8 mouse cellular contexts compared by ENCODE assay signal in genomic region chr10:117570971-117571861, GRCm38 (mm10). TPM values are rescaled to one million over a fixed set of nuclear protein-coding genes. Genes with fewer than 3 reads are reported as not detected.
DNase-seq lines count a peak whose midpoint lies in the region; ATAC-seq and TF ChIP-seq lines count a peak whose summit lies in the region.

No protein-coding gene starts in this region.

- H3K36me3 ChIP-seq in limb, embryonic 12.5 days: no peaks in the 10 kb centered on the region
- no peaks in the 10 kb centered on the region for H3K36me3 ChIP-seq in midbrain, embryonic 16.5 days (ENCODE audit: control insufficient read depth, insufficient read depth, low read length)

- no peak for TF ChIP-seq CTCF in bone marrow, adult 2 months (IDR thresholded peaks at IDR 0.05; ENCODE audit: control insufficient read depth, insufficient read depth, low read length)

- H3K9ac ChIP-seq in limb, embryonic 12.5 days (replicated peaks): peak overlapping the region; percentile 48
- H3K9ac ChIP-seq in midbrain, embryonic 16.5 days (ENCODE audit: low read depth, low read length): peak overlapping the region; percentile 26; the same call in 1 of the 2 replicates

- no peak for TF ChIP-seq POLR2A in bone marrow, adult 2 months (IDR thresholded peaks at IDR 0.05; ENCODE audit: borderline replicate concordance, control insufficient read depth, low read depth, low read length)

- H3K4me1 ChIP-seq in bone marrow, adult 2 months (ENCODE audit: control insufficient read depth, insufficient read depth, low read length): 0 out of 2 replicates have a peak, but pooled peaks cover 2% of the 10 kb centered on the region
- peaks cover 45% of the 10 kb centered on the region for H3K4me1 ChIP-seq in limb, embryonic 12.5 days (replicated peaks)
- H3K4me1 ChIP-seq in midbrain, embryonic 16.5 days (ENCODE audit: control insufficient read depth, insufficient read depth, low read length): peaks cover 9% of the 10 kb centered on the region

- DNase-seq in heart, adult 11 months: peak; percentile 89
- DNase-seq in heart, postnatal 25 days (ENCODE audit: low spot score): no peak
- DNase-seq in frontal cortex, postnatal 14 days (ENCODE audit: low spot score in 2 of 2): peak; percentile 15 to 21
- DNase-seq in hindlimb bud, embryonic 11.5 days (ENCODE audit: extremely low spot score, low read depth, low spot score): peak; percentile 73
- DNase-seq in thymus, postnatal 36 days: peak; percentile 14 to 18

- intact Hi-C loops in heart, postnatal 25 days (cut with DNase I): no loop called here

- H3K27ac ChIP-seq in bone marrow, adult 2 months (ENCODE audit: control insufficient read depth, insufficient read depth, low read depth, low read length, poor library complexity): no peak overlapping the region
- peak overlapping the region; percentile 83 for H3K27ac ChIP-seq in limb, embryonic 12.5 days
- no peak overlapping the region for H3K27ac ChIP-seq in midbrain, embryonic 16.5 days (ENCODE audit: low read length)

- no peaks in the 10 kb centered on the region for H3K27me3 ChIP-seq in limb, embryonic 12.5 days
- H3K27me3 ChIP-seq in midbrain, embryonic 16.5 days (ENCODE audit: control insufficient read depth, insufficient read depth, low read depth, low read length): peaks cover 12% of the 10 kb centered on the region; the same call in 1 of the 2 replicates

- H3K9me3 ChIP-seq in limb, embryonic 12.5 days: 0 out of 2 replicates have a peak, but pooled peaks cover 5% of the 10 kb centered on the region
- H3K9me3 ChIP-seq in midbrain, embryonic 16.5 days (replicated peaks; ENCODE audit: control insufficient read depth, low read length, poor library complexity, severe bottlenecking): no peaks in the 10 kb centered on the region

- 2% methylated on average over 27 of the region's 27 CpGs for WGBS in bone marrow, adult 2 months
- under 1% methylated on average over 27 of the region's 27 CpGs for WGBS in limb, embryonic 12.5 days
- under 1% methylated on average over 27 of the region's 27 CpGs for WGBS in midbrain, embryonic 16.5 days

- peak overlapping the region; percentile 66 for H3K4me2 ChIP-seq in limb, embryonic 12.5 days
- H3K4me2 ChIP-seq in midbrain, embryonic 16.5 days (ENCODE audit: low read length): peak overlapping the region; percentile 68

- ATAC-seq in limb, embryonic 12.5 days (ENCODE audit: insufficient number of reproducible peaks, insufficient read depth, low FRiP score, low TSS enrichment, low read depth): peak; percentile 67
- no peak; the same call in 1 of the 2 replicates for ATAC-seq in midbrain, embryonic 16.5 days

- H3K4me3 ChIP-seq in bone marrow, adult 2 months (replicated peaks; ENCODE audit: control insufficient read depth, low read depth, low read length): peak overlapping the region; percentile 33
- peak overlapping the region; percentile 31 for H3K4me3 ChIP-seq in limb, embryonic 12.5 days (replicated peaks)
- H3K4me3 ChIP-seq in midbrain, embryonic 16.5 days (ENCODE audit: low read depth, low read length): peak overlapping the region; percentile 33

RNA-seq across cellular contexts. Expression of gene Cpm, which starts 58.1 kb away (rescaled TPM):
- total RNA-seq in heart, postnatal 25 days (2021): 1 to 10 TPM; 3.9 to 4.5 TPM
- polyA plus RNA-seq in bone marrow, adult 2 months (2011; ENCODE audit: insufficient read depth, insufficient read length, low replicate concordance, missing spikeins): 2.6 and 11.6 TPM in 2 replicates
- polyA plus RNA-seq in limb, embryonic 12.5 days (2016; fragmentation: Nextera tagmentation; extraction: Ambion mirVana): 30.0 and 35.3 TPM in 2 replicates
- polyA plus RNA-seq in midbrain, embryonic 16.5 days (2015; fragmentation: Nextera tagmentation; extraction: Ambion mirVana): 13.5 and 14.3 TPM in 2 replicates
